Mouse (Mus musculus) mature B cell (primary cell): ENCODE data around the gene Lin7a.

Experiments
- in situ Hi-C: fragments of 300-500 bp; cut with MboI; formaldehyde crosslinking; loops from 2 replicates; pipeline ENCODE4 v1.14.3; 2019

The Lin7a gene

DNA sequence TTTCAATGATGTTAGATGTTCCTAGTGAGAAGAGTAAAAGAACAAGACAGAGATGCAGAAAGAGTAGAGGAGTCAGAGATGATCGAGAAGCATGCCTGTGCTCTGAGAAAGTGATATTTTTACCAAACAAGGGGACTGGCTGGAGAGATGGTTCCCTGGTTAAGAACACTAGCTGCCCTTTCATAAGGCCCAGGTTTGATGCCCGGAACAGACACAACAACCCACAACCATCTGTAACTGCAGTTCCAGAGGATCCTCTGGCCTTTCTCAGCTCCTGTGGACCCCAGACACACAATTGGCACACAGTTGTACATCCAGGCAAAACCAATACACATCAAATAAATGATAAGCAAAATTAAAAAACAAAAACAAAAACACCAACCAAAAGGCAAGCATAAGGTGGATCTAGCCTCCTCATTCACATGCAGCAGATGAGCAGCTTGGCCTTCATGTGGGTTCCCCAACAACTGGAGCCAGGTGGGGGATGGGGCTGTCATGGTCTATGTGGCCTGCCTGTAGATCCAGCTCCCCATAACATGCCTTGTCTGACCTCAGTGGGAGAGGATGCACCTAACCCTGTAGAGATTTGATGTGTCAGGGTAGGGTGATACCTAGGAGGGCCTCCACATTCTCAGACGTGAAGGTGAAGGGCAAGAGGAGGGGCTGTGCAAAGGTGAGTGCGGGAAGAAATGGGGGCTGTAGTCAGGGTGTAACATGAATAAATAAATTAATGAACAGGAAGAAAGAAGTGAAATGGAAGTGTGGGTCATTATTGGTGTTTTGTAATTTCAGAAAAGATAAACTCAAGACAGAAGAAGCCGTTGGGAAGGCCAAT, 178.2 kb downstream of the Lin7a start:
- in situ Hi-C loops, result no loop called here

DNA sequence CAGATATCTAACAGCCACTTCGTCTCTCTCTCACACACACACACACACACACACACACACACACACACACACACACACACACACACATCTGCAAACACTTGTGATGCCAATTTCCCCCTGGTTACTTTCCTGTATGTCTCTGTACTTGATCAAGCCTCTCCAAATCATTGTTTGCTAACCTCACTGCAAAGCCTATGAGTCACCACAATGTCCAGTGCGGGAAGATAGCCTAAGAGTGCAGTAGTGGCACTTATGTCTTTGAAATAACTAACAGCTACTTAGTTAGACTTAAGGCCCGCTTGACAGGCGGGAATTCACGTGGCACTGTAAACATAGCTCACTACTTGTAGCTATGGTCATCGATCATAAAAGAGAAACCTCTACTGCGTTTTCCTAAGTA, 196.3 kb downstream of the Lin7a start:
- in situ Hi-C loops, result no loop called here
